Mouse (Mus musculus) lung, postnatal 0 days (tissue): ENCODE data around the gene Pla2g4e.
A peak's percentile ranks its signal among the peaks of the same experiment; 100 is the strongest.

Source experiments
- CTCF ChIP-seq: IDR thresholded peaks from 2 replicates; pipeline ENCODE4 v1.5.1; 2016; ENCODE audit warnings: antibody characterized with exemption, mild to moderate bottlenecking
- EP300 ChIP-seq: IDR thresholded peaks from 2 replicates; pipeline ENCODE4 v1.6.1; 2016; ENCODE audit warnings: antibody characterized with exemption, mild to moderate bottlenecking, control low read depth

- TF ChIP-seq CTCF = peak; percentile 88
- no peak for TF ChIP-seq EP300
Measured at GRCm38 (mm10) chr2:120173718-120174117, 71.4 kb downstream of the Pla2g4e start.
